Mouse (Mus musculus) heart, embryonic 11.5 days (tissue): ENCODE measurements around the gene Kcnb1. TPM values are rescaled to one million over a fixed set of nuclear protein-coding genes. Genes with fewer than 3 reads are reported as not detected.

Experiments used
- ATAC-seq: fragments of 200-750 bp; cut with Nextera tagmentation; replicated peaks from 2 replicates; pipeline ENCODE4 v1.8.0; 2017; ENCODE audit warnings: moderate library complexity; ENCODE audit not compliant: insufficient number of reproducible peaks, low FRiP score, low TSS enrichment
- H3K27ac ChIP-seq: fragments of 300-500 bp; sonication (generic); 2 replicates; pipeline ENCODE4 v1.5.1; 2014; ENCODE audit warnings: mild to moderate bottlenecking, low read depth, low read length
- H3K27me3 ChIP-seq: fragments of 300-500 bp; sonication (generic); 2 replicates; pipeline ENCODE4 v1.6.1; 2014; ENCODE audit warnings: mild to moderate bottlenecking, low read length, mixed read lengths; ENCODE audit not compliant: control insufficient read depth, insufficient read depth
- H3K36me3 ChIP-seq: fragments of 300-500 bp; sonication (generic); 2 replicates; pipeline ENCODE4 v1.6.1; 2014; ENCODE audit warnings: mild to moderate bottlenecking, low read length, moderate library complexity, mixed read lengths; ENCODE audit not compliant: control insufficient read depth, insufficient read depth
- H3K4me1 ChIP-seq: fragments of 300-500 bp; sonication (generic); 2 replicates; pipeline ENCODE4 v1.6.1; 2014; ENCODE audit warnings: low read length; ENCODE audit not compliant: control insufficient read depth, insufficient read depth
- H3K4me2 ChIP-seq: fragments of 300-500 bp; sonication (generic); 2 replicates; pipeline ENCODE4 v1.6.1; 2014; ENCODE audit warnings: mild to moderate bottlenecking, moderate library complexity
- H3K4me3 ChIP-seq: fragments of 300-500 bp; sonication (generic); 2 replicates; pipeline ENCODE4 v1.5.1; 2014; ENCODE audit warnings: low read depth, low read length
- H3K9ac ChIP-seq: fragments of 300-500 bp; sonication (generic); 2 replicates; pipeline ENCODE4 v1.6.1; 2014; ENCODE audit warnings: mild to moderate bottlenecking, low read depth, low read length, moderate library complexity
- H3K9me3 ChIP-seq: fragments of 300-500 bp; sonication (generic); replicated peaks from 2 replicates; pipeline ENCODE4 v1.6.1; 2016; ENCODE audit warnings: low read length; ENCODE audit not compliant: control insufficient read depth
- WGBS: fragments of 180-500 bp; shearing (Covaris S2); extraction: QIAGEN DNeasy Blood & Tissue Kit; methylation state at CpG from one replicate; pipeline ENCODE4 v1.1.7; 2014; ENCODE audit not compliant: insufficient replicate concordance; 5-methylcytosine and 5-hydroxymethylcytosine counted together
- polyA plus RNA-seq: library from polyadenylated mRNA; unstranded; fragments of >200 nt; fragmentation: Nextera tagmentation; extraction: Ambion mirVana; gene quantifications from 2 replicates; pipeline ENCODE4 v1.2.1, GENCODE M21; 2014

Kcnb1 gene
- polyA plus RNA-seq, 1 experiment from 2014 or later: 0.16 TPM

- Histone ChIP-seq H3K36me3 (no peaks in the 10 kb centered on the region), H3K4me1 (no peaks in the 10 kb centered on the region), H3K4me3 (no peak overlapping the region), H3K27ac (no peak overlapping the region), H3K27me3 (no peaks in the 10 kb centered on the region), H3K9me3 (no peaks in the 10 kb centered on the region), H3K4me2 (no peak overlapping the region), H3K9ac (no peak overlapping the region)
- ATAC-seq: no peak
- 73% methylated on average over 2 of the region's 2 CpGs for WGBS
Observed at GRCm38 (mm10) chr2:167076759-167077158, 113.2 kb downstream of the Kcnb1 start.

- ATAC-seq: no peak
- no peaks in the 10 kb centered on the region for H3K9me3 ChIP-seq
- H3K27ac ChIP-seq: no peak overlapping the region
- H3K9ac ChIP-seq: no peak overlapping the region
- no peak overlapping the region for H3K4me2 ChIP-seq
- H3K4me1 ChIP-seq: no peaks in the 10 kb centered on the region
- 89% methylated on average over 4 of the region's 4 CpGs for WGBS
- no peaks in the 10 kb centered on the region for H3K36me3 ChIP-seq
- H3K27me3 ChIP-seq: no peaks in the 10 kb centered on the region
- H3K4me3 ChIP-seq: no peak overlapping the region
Observed at GRCm38 (mm10) chr2:167076352-167076751, 113.6 kb downstream of the Kcnb1 start.

GRCm38 (mm10) chr2:167074587-167074986 is 115.4 kb downstream of the Kcnb1 start:
- Histone ChIP-seq H3K4me1 (peaks cover 6% of the 10 kb centered on the region; the same call in 1 of the 2 replicates), H3K9me3 (no peaks in the 10 kb centered on the region), H3K9ac (no peak overlapping the region), H3K27ac (no peak overlapping the region), H3K4me2 (no peak overlapping the region), H3K27me3 (no peaks in the 10 kb centered on the region), H3K36me3 (no peaks in the 10 kb centered on the region), H3K4me3 (no peak overlapping the region)
- 80% methylated on average over 5 of the region's 5 CpGs for WGBS
- ATAC-seq: no peak

- Histone ChIP-seq H3K9me3 (no peaks in the 10 kb centered on the region), H3K27me3 (no peaks in the 10 kb centered on the region), H3K4me2 (peak overlapping the region; percentile 76), H3K4me1 (peaks cover 6% of the 10 kb centered on the region; the same call in 1 of the 2 replicates), H3K4me3 (peak overlapping the region; percentile 51), H3K9ac (peak overlapping the region; percentile 64; the same call in 1 of the 2 replicates), H3K27ac (0 out of 2 replicates have a peak overlapping the region, but pooled peaks have one; percentile 35), H3K36me3 (no peaks in the 10 kb centered on the region; the same call in 1 of the 2 replicates)
- ATAC-seq: peak; percentile 80
- 8% methylated on average over 22 of the region's 22 CpGs for WGBS
Observed at GRCm38 (mm10) chr2:167071641-167072601, 118.0 kb downstream of the Kcnb1 start.

DNA sequence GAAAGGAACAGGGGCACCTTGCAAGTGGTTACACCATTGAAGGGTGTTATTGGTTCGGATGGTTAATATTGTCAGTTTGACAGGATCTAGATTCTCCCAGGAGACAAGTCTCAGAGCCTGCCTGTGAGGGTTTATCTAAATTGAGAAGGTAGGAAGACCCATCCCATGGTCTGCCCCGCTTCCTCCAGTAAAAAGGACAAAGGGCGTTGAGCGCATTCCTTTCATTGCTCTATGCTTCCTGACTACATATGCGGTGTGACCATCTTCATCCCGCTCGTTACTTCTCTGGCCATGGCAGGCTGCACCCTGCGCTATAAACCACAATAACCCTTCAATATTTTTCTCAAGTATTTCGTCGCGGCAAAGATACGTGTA is 118.7 kb downstream of the Kcnb1 start:
- peak overlapping the region; percentile 51 for H3K4me3 ChIP-seq
- no peak for ATAC-seq
- no peaks in the 10 kb centered on the region for H3K27me3 ChIP-seq
- peak overlapping the region; percentile 76 for H3K4me2 ChIP-seq
- H3K36me3 ChIP-seq: no peaks in the 10 kb centered on the region; the same call in 1 of the 2 replicates
- WGBS: 22% methylated on average over 12 of the region's 12 CpGs
- H3K9me3 ChIP-seq: no peaks in the 10 kb centered on the region
- 0 out of 2 replicates have a peak overlapping the region, but pooled peaks have one; percentile 35 for H3K27ac ChIP-seq
- H3K4me1 ChIP-seq: peaks cover 6% of the 10 kb centered on the region; the same call in 1 of the 2 replicates
- H3K9ac ChIP-seq: peak overlapping the region; percentile 64; the same call in 1 of the 2 replicates

- Histone ChIP-seq H3K36me3 (peaks cover 7% of the 10 kb centered on the region), H3K4me2 (no peak overlapping the region), H3K4me3 (no peak overlapping the region), H3K27ac (no peak overlapping the region), H3K4me1 (peaks cover 6% of the 10 kb centered on the region; the same call in 1 of the 2 replicates), H3K27me3 (no peaks in the 10 kb centered on the region), H3K9me3 (no peaks in the 10 kb centered on the region), H3K9ac (no peak overlapping the region)
- WGBS: 62% methylated on average over 6 of the region's 6 CpGs
- ATAC-seq: no peak
Observed at GRCm38 (mm10) chr2:167070341-167070740, 119.6 kb downstream of the Kcnb1 start.

DNA sequence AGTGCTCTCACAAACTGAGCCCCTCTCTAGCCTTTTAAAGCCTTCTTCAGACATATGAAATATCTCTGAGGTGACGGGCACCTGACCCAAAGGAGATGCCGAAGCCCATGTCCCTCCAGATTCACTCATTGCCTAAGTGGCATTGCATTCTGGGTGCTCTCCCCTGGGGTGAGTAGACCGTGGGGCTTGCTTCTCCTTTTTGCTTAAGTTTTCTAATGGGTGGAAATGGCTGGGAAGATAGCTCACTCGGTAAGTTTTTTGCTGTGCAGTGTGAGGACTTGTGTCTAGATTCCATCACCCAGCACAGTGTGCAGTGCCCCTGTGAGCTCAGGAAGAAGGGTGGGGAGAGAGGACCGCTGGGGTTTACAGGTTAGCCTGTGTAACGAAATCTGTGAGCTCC is 122.4 kb downstream of the Kcnb1 start:
- H3K36me3 ChIP-seq: peaks cover 11% of the 10 kb centered on the region
- H3K9me3 ChIP-seq: no peaks in the 10 kb centered on the region
- H3K4me2 ChIP-seq: no peak overlapping the region
- H3K4me3 ChIP-seq: no peak overlapping the region
- H3K27me3 ChIP-seq: no peaks in the 10 kb centered on the region
- no peak for ATAC-seq
- 44% methylated on average over 6 of the region's 6 CpGs for WGBS
- peak overlapping the region; percentile 54; the same call in 1 of the 2 replicates for H3K27ac ChIP-seq
- no peak overlapping the region for H3K9ac ChIP-seq
- H3K4me1 ChIP-seq: peaks cover 6% of the 10 kb centered on the region; the same call in 1 of the 2 replicates

- H3K4me1 ChIP-seq: peaks cover 6% of the 10 kb centered on the region
- H3K9me3 ChIP-seq: no peaks in the 10 kb centered on the region
- H3K27ac ChIP-seq: no peak overlapping the region
- no peak overlapping the region for H3K9ac ChIP-seq
- H3K36me3 ChIP-seq: peaks cover 11% of the 10 kb centered on the region
- H3K27me3 ChIP-seq: no peaks in the 10 kb centered on the region
- no peak overlapping the region for H3K4me3 ChIP-seq
- no peak for ATAC-seq
- H3K4me2 ChIP-seq: no peak overlapping the region
- 38% methylated on average over 6 of the region's 6 CpGs for WGBS
Observed at GRCm38 (mm10) chr2:167066528-167067516, 123.1 kb downstream of the Kcnb1 start.
